Mouse (Mus musculus) right cerebral cortex, adult 18-20 months (tissue): Measurements from ENCODE around the gene Slc9a9.

Source experiments
- DNase-seq: peaks from one replicate; pipeline ENCODE4 v3.0.0; 2022; ENCODE audit warnings: mixed read lengths

Gene Slc9a9

GRCm38 (mm10) chr9:94686380-94686779 is 16.7 kb downstream of the Slc9a9 start:
- no peak for DNase-seq

GRCm38 (mm10) chr9:94687203-94687859 is 17.6 kb downstream of the Slc9a9 start:
- no peak for DNase-seq

- no peak for DNase-seq
Measured at GRCm38 (mm10) chr9:94691311-94692087, 21.8 kb downstream of the Slc9a9 start.

- no peak for DNase-seq
Measured at GRCm38 (mm10) chr9:94692122-94692521, 22.4 kb downstream of the Slc9a9 start.

- DNase-seq, result no peak
Measured at GRCm38 (mm10) chr9:94694243-94694642, 24.5 kb downstream of the Slc9a9 start.

GRCm38 (mm10) chr9:94694983-94695382 is 25.3 kb downstream of the Slc9a9 start:
- no peak for DNase-seq

- DNase-seq, result no peak
Measured at GRCm38 (mm10) chr9:94696539-94697079, 26.9 kb downstream of the Slc9a9 start.

GRCm38 (mm10) chr9:94698175-94698574 is 28.5 kb downstream of the Slc9a9 start:
- no peak for DNase-seq

- peak; percentile 53 for DNase-seq
Measured at GRCm38 (mm10) chr9:94700549-94700948, 30.8 kb downstream of the Slc9a9 start.

- no peak for DNase-seq
Measured at GRCm38 (mm10) chr9:94701193-94701869, 31.6 kb downstream of the Slc9a9 start.

GRCm38 (mm10) chr9:94701965-94702634 is 32.4 kb downstream of the Slc9a9 start:
- DNase-seq, result no peak

GRCm38 (mm10) chr9:94704986-94705757 is 35.5 kb downstream of the Slc9a9 start:
- no peak for DNase-seq

GRCm38 (mm10) chr9:94705758-94706026 is 36.0 kb downstream of the Slc9a9 start:
- DNase-seq, result no peak

- no peak for DNase-seq
Measured at GRCm38 (mm10) chr9:94712084-94712483, 42.4 kb downstream of the Slc9a9 start.

- DNase-seq, result no peak
Measured at GRCm38 (mm10) chr9:94716695-94717094, 47.0 kb downstream of the Slc9a9 start.

GRCm38 (mm10) chr9:94723631-94724030 is 53.9 kb downstream of the Slc9a9 start:
- no peak for DNase-seq

GRCm38 (mm10) chr9:94725121-94725520 is 55.4 kb downstream of the Slc9a9 start:
- DNase-seq, result peak; percentile 37

GRCm38 (mm10) chr9:94727457-94727856 is 57.7 kb downstream of the Slc9a9 start:
- DNase-seq, result no peak

GRCm38 (mm10) chr9:94730396-94730795 is 60.7 kb downstream of the Slc9a9 start:
- DNase-seq, result peak; percentile 28

- DNase-seq, result no peak
Measured at GRCm38 (mm10) chr9:94732136-94732535, 62.4 kb downstream of the Slc9a9 start.

- no peak for DNase-seq
Measured at GRCm38 (mm10) chr9:94732599-94733287, 63.0 kb downstream of the Slc9a9 start.

- no peak for DNase-seq
Measured at GRCm38 (mm10) chr9:94734320-94734719, 64.6 kb downstream of the Slc9a9 start.
